Mouse (Mus musculus) liver, adult 2 months (tissue): ENCODE results near the gene Arrdc5.

Experiments
- CTCF ChIP-seq: fragments of 200-500 bp; IDR thresholded peaks from 2 replicates; pipeline ENCODE4 v1.5.1; 2011; ENCODE audit warnings: low read depth, low read length, control low read depth
- POLR2A ChIP-seq: fragments of 200-500 bp; IDR thresholded peaks from 2 replicates; pipeline ENCODE4 v1.6.1; 2011; ENCODE audit warnings: low read length, control low read depth; ENCODE audit not compliant: insufficient read depth; ENCODE audit errors: extremely low read depth

DNA sequence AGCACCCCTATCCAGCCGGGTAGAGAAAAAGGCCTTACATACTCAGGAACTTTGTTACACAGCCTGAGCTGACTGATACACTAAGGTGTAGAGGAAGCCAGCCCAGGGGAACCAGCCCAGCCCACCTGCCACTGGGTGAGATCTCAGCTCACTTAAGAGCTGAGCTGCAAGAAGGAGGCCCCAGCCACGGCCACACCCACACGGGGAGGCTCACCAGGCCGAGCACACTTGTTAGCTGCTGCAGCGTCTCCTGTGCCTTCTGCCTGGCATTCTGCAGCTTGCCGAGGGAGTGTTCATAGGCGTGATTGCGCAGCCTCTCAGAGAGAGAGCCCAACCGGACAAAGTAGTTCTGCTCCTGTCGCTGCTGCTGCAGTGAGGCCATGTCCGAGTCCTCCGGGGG, 18.9 kb downstream of the Arrdc5 start:
- TF ChIP-seq CTCF (no peak), POLR2A (no peak)
